Mouse (Mus musculus) ES-Bruce4 (cell line): ENCODE measurements around the gene Foxn1. TPM values are rescaled to one million over a fixed set of nuclear protein-coding genes. Genes with fewer than 3 reads are reported as not detected.

Experiments used
- H3K27ac ChIP-seq: 2 replicates; pipeline ENCODE4 v1.5.1; 2012; ENCODE audit warnings: low read length, inconsistent platforms; ENCODE audit not compliant: insufficient read depth
- H3K27me3 ChIP-seq: 2 replicates; pipeline ENCODE4 v1.6.1; 2012; ENCODE audit warnings: mild to moderate bottlenecking, low read length, inconsistent platforms; ENCODE audit not compliant: control insufficient read depth, poor library complexity, insufficient read depth, severe bottlenecking
- H3K36me3 ChIP-seq: 2 replicates; pipeline ENCODE4 v1.6.1; 2012; ENCODE audit warnings: inconsistent platforms, mild to moderate bottlenecking, low read length, moderate library complexity; ENCODE audit not compliant: control insufficient read depth, poor library complexity, insufficient read depth, severe bottlenecking
- H3K4me1 ChIP-seq: one replicate; pipeline ENCODE4 v1.8.1; 2011; ENCODE audit warnings: low read length; ENCODE audit not compliant: control insufficient read depth, insufficient read depth
- H3K4me3 ChIP-seq: 2 replicates; pipeline ENCODE4 v1.5.1; 2011; ENCODE audit warnings: low read depth, mild to moderate bottlenecking, low read length
- H3K9ac ChIP-seq: 2 replicates; pipeline ENCODE4 v1.6.1; 2012; ENCODE audit warnings: low read depth, mild to moderate bottlenecking, inconsistent platforms; ENCODE audit not compliant: poor library complexity, severe bottlenecking
- H3K9me3 ChIP-seq: replicated peaks from 2 replicates; pipeline ENCODE4 v1.6.1; 2012; ENCODE audit warnings: mild to moderate bottlenecking, low read length, inconsistent platforms; ENCODE audit not compliant: control insufficient read depth, poor library complexity, insufficient read depth, severe bottlenecking
- CTCF ChIP-seq: IDR thresholded peaks from one replicate; pipeline ENCODE4 v1.8.1; 2011; ENCODE audit warnings: low read depth, low read length
- EP300 ChIP-seq: IDR thresholded peaks from 2 replicates; pipeline ENCODE4 v1.6.1; 2011; ENCODE audit warnings: low read depth, low read length; ENCODE audit not compliant: insufficient read depth
- POLR2A ChIP-seq: IDR thresholded peaks from one replicate; pipeline ENCODE4 v1.8.1; 2011; ENCODE audit warnings: low read length; ENCODE audit not compliant: insufficient read depth
- polyA plus RNA-seq: library from polyadenylated mRNA; stranded (reverse); fragments of >200 nt; gene quantifications from 2 replicates; pipeline ENCODE4 v1.2.4, GENCODE M21; 2011; ENCODE audit warnings: low read depth; ENCODE audit not compliant: missing spikeins, insufficient read depth, insufficient read length

Gene Foxn1
- polyA plus RNA-seq, 1 experiment, result not detected

DNA sequence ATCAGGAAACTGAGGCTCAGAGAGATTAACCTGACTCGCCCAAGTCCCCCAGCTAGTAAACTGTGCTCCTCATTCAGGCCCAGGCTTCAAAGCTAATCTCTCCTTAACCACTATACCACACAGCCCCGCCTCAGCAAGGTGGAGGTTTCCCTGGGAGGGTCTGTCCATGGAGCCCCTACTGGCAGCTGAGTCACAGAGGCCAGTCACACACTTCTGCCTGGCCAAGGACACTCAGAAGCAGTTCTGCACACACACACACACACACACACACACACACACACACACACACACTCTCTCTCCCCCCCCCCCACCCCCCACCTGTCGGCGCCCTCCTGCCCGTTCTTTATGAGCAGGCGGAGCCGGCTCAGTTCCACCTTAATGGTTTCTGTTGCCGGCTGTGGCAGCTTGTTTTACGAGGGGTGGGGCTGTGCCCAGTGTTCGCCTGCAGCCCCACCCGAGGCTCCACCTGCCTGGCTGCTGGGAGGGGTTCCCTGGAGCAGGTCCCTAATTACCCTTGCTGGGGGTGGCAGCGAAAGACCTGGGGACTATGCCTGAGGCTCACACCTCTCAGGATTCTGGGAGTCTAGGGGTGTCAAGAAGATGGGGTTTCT is 8.7 kb downstream of the Foxn1 start:
- Histone ChIP-seq H3K9me3 (no peaks in the 10 kb centered on the region), H3K4me1 (peaks cover 3% of the 10 kb centered on the region), H3K4me3 (no peak overlapping the region), H3K27ac (no peak overlapping the region), H3K27me3 (no peaks in the 10 kb centered on the region), H3K36me3 (no peaks in the 10 kb centered on the region), H3K9ac (no peak overlapping the region)
- no peak for TF ChIP-seq CTCF
- no peak for TF ChIP-seq POLR2A
- no peak for TF ChIP-seq EP300

GRCm38 (mm10) chr11:78374147-78374546 is 12.2 kb downstream of the Foxn1 start:
- peaks cover 8% of the 10 kb centered on the region for H3K4me1 ChIP-seq
- no peak overlapping the region for H3K4me3 ChIP-seq
- no peaks in the 10 kb centered on the region for H3K9me3 ChIP-seq
- H3K27me3 ChIP-seq, result no peaks in the 10 kb centered on the region
- TF ChIP-seq EP300 (no peak), CTCF (no peak), POLR2A (no peak)
- no peaks in the 10 kb centered on the region for H3K36me3 ChIP-seq
- H3K9ac ChIP-seq, result no peak overlapping the region
- H3K27ac ChIP-seq, result no peak overlapping the region

- peaks cover 8% of the 10 kb centered on the region for H3K4me1 ChIP-seq
- H3K9ac ChIP-seq, result no peak overlapping the region
- no peak overlapping the region for H3K27ac ChIP-seq
- TF ChIP-seq POLR2A, result no peak
- no peak for TF ChIP-seq CTCF
- TF ChIP-seq EP300, result no peak
- H3K4me3 ChIP-seq, result no peak overlapping the region
- H3K36me3 ChIP-seq, result no peaks in the 10 kb centered on the region
- no peaks in the 10 kb centered on the region for H3K9me3 ChIP-seq
- no peaks in the 10 kb centered on the region for H3K27me3 ChIP-seq
Measured at GRCm38 (mm10) chr11:78372610-78373009, 13.7 kb downstream of the Foxn1 start.

DNA sequence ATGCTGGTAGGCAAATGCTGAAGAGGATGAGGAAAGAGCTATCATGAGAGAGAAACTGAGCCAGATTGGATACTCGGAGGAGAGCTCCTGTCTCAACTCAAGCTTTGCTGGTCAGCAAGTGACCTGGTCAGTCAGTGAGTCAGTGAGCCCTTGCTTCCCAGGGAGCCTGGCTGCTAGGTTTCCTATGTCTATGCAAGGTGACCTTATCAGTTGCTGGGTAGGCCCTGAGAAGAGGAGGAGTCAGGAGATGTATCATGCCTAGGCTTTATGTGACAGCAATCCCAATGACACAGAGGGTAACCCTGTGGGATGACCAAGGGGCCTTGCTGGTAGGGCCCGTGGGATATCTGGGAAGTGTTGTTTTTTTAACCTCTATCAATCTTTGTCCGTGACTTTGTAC is 14.2 kb downstream of the Foxn1 start:
- Histone ChIP-seq H3K4me1 (peaks cover 8% of the 10 kb centered on the region), H3K27me3 (no peaks in the 10 kb centered on the region)
- TF ChIP-seq EP300 (no peak), POLR2A (no peak), CTCF (no peak)

DNA sequence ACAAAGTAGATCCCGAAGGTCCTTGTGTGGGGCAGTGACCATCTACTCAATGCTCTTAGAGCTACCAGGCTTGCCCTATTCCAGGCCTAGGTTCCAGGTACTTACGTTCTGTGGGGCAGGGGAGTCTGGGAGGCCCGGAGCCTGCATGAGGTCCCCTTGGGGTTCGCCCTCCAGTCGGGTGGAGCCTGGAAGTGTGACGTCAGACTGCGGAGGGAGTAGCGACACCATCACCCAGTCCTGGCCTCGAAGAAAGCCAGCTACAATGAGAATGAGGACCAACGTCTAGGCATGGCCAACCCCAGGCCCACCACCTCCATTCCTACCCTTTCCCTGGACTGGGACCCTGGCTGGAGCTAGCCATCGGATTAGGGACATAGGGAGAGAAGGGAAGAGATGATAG is 14.6 kb downstream of the Foxn1 start:
- no peak overlapping the region for H3K4me3 ChIP-seq
- H3K4me1 ChIP-seq, result peaks cover 8% of the 10 kb centered on the region
- H3K9me3 ChIP-seq, result no peaks in the 10 kb centered on the region
- H3K27ac ChIP-seq, result no peak overlapping the region
- no peaks in the 10 kb centered on the region for H3K36me3 ChIP-seq
- no peak overlapping the region for H3K9ac ChIP-seq
- H3K27me3 ChIP-seq, result no peaks in the 10 kb centered on the region
- TF ChIP-seq CTCF (no peak), EP300 (no peak), POLR2A (no peak)

More for the DNA sequence above, 14.2 kb downstream of the Foxn1 start:
- Histone ChIP-seq H3K36me3 (no peaks in the 10 kb centered on the region), H3K4me3 (no peak overlapping the region), H3K9me3 (no peaks in the 10 kb centered on the region), H3K9ac (no peak overlapping the region), H3K27ac (no peak overlapping the region)

DNA sequence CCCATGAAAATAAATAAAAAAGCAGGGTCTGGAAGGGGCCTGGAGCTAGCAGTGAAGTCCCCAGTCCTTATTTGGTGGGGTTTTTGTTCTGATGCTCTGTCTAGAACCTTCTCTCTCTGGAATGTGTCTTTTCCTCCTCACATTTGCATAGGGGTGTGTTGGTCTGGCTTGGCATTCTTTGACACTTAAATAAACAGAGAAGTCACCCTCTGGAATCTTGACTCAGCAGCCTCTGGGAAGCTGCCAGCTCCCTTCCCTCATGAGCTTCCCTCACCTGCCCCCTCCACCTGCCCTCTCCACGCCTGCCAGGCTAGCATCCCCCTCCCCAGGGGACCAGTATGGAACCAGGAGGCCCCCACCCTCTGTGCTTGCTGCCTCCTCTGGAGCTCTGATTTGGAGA is 16.0 kb downstream of the Foxn1 start:
- no peak for TF ChIP-seq CTCF
- no peak for TF ChIP-seq POLR2A
- no peak for TF ChIP-seq EP300

More for the DNA sequence above, 16.0 kb downstream of the Foxn1 start:
- Histone ChIP-seq H3K27ac (no peak overlapping the region), H3K9ac (no peak overlapping the region), H3K4me3 (no peak overlapping the region), H3K36me3 (no peaks in the 10 kb centered on the region), H3K4me1 (peaks cover 8% of the 10 kb centered on the region), H3K27me3 (no peaks in the 10 kb centered on the region), H3K9me3 (no peaks in the 10 kb centered on the region)
